Mouse (Mus musculus): ENCODE measurements around the gene Tsku. TPM values are rescaled to one million over a fixed set of nuclear protein-coding genes. Genes with fewer than 3 reads are reported as not detected.
A peak's percentile ranks its signal among the peaks of the same experiment; 100 is the strongest.

The Tsku gene
- polyA plus RNA-seq, 1 experiment from 2014 or later = 10.2 TPM

DNA sequence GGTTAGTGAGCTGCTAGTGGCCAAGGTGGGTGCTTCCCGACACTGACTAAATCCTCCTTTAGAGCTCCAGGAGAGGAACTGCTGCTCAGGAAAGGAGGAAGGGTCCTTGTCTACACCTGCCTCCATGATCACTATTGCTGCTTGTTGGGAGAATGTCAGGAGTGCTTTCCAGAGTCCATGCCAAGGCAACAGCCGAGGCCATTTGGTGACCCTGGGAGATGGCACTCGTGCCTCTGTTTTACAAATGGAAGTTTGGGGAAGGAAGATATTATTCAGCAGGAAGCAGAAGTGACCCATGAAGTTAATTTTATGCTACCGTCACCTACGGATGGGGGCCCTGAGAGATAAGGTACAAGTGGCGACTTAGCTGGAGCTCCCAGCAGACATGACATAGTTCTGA lies 21.7 kb upstream of the Tsku start:
- Histone ChIP-seq H3K9me3 (no peaks in the 10 kb centered on the region), H3K36me3 (no peaks in the 10 kb centered on the region), H3K27me3 (ENCODE audit: insufficient read depth, poor library complexity, severe bottlenecking) (0 out of 2 replicates have a peak, but pooled peaks cover 4% of the 10 kb centered on the region), H3K4me3 (no peak overlapping the region), H3K4me1 (replicated peaks) (peaks cover 17% of the 10 kb centered on the region), H3K27ac (0 out of 2 replicates have a peak overlapping the region, but pooled peaks have one; percentile 2)
- DNase-seq (ENCODE audit: low spot score) = no peak
- 89% methylated on average over 6 of the region's 6 CpGs for WGBS

DNA sequence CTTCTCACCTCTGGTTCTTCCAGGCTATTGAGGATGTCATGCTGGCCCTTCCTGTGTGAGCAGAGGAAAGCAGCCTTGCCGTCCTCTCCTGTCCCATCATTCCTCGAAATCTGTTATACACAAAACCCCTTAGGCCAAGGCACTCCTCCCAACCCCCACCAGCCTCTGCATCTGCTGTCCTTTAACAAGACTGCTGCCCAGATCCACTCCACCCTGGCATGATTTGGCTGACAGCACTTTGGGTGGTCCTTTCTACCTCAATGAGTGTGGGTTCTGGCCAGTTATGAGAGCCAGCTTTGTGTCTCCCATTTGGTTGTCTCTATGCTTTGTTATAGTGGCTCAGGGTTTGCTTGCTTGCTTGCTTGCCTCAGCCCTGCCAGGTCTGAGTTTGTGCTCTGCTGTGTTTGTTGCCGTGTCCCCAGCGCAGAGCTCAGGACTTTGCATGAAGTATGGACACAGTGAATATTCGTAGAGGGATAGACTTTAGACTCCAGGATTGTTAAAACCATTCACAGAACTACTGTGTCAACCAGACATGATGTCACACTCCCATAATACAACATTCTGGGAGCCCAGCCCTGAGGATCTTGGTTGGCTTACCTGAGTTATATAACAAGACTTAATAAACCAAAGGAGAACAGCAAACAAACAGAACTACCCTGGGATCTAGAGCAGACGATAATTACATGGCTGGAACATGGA lies 19.2 kb upstream of the Tsku start:
- Histone ChIP-seq H3K4me1 (replicated peaks) (peaks cover 17% of the 10 kb centered on the region), H3K27ac (peak overlapping the region; percentile 1; the same call in 1 of the 2 replicates), H3K27me3 (ENCODE audit: insufficient read depth, poor library complexity, severe bottlenecking) (0 out of 2 replicates have a peak, but pooled peaks cover 4% of the 10 kb centered on the region), H3K36me3 (no peaks in the 10 kb centered on the region), H3K9me3 (no peaks in the 10 kb centered on the region), H3K4me3 (no peak overlapping the region)
- DNase-seq (ENCODE audit: low spot score) = no peak
- 72% methylated on average over 6 of the region's 6 CpGs for WGBS

DNA sequence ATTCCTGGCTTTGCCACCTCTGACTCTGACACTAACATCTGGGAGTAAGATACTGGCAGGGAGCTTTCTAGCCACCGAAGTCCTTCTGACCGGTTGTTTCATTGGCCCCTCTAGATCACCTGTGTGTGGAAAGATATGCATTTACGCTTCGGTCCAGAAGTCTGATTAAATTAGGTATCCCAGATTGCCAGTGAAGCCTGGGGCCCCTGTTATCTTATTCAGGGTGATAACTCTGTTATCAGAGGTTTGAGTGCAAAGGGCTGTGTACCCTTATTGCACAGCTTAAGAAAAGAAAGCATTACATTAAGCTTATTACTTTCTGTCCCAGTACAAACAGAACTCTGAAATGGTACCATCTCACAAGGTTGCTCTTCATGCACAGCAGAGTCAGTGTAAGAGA lies 18.1 kb upstream of the Tsku start:
- DNase-seq (ENCODE audit: low spot score) = no peak
- H3K4me1 ChIP-seq (replicated peaks) = peaks cover 17% of the 10 kb centered on the region
- H3K27me3 ChIP-seq (ENCODE audit: insufficient read depth, poor library complexity, severe bottlenecking) = 0 out of 2 replicates have a peak, but pooled peaks cover 4% of the 10 kb centered on the region
- H3K27ac ChIP-seq = no peak overlapping the region
- 93% methylated on average over 4 of the region's 4 CpGs for WGBS
- H3K9me3 ChIP-seq = no peaks in the 10 kb centered on the region
- H3K36me3 ChIP-seq = no peaks in the 10 kb centered on the region
- H3K4me3 ChIP-seq = no peak overlapping the region

DNA sequence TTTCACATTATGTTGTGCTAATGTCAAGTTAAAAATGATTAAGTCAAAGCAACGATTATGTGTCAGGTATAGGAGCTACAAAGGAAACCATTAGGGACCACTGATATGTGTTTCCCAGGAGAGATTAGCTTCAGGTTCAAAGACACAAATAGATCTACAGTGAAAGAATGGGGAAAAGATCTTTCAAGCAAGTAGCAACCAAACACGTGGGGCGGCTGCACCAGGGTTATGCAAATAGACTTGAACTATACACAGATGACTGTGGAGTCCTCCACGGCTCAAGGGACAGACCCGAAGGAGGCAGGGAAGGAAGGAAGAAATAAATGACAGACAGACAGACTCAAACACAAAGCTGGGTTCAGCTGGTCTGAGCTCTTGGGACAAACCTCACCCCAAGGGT lies 16.1 kb upstream of the Tsku start:
- WGBS = 73% methylated on average over 5 of the region's 5 CpGs

DNA sequence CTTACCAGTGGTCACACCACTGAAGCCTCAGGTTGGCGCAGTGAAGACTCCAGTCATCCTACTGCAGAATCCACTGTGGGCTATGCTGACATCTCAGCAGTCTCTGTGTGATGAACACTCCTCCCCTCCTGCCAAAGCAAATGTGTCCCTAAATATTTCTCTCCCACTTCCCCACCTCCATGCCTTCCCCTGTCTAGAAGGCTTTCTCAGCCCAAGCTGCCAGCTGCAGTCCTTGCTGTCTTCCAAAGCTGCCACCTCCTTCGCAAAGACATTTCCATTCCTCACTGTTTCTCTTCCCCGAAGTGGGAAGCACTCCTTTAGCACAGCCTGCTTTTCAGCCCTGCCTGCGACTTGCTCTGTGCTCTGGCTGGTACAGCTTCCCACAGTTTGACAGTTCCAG lies 10.0 kb upstream of the Tsku start:
- no peaks in the 10 kb centered on the region for H3K9me3 ChIP-seq
- H3K4me3 ChIP-seq = no peak overlapping the region
- no peaks in the 10 kb centered on the region for H3K36me3 ChIP-seq
- peaks cover 12% of the 10 kb centered on the region; the same call in 1 of the 2 replicates for H3K4me1 ChIP-seq (replicated peaks)
- H3K27ac ChIP-seq = no peak overlapping the region
- 35% methylated on average over 4 of the region's 4 CpGs for WGBS
- DNase-seq (ENCODE audit: low spot score) = no peak
- peaks cover 4% of the 10 kb centered on the region; the same call in 1 of the 2 replicates for H3K27me3 ChIP-seq (ENCODE audit: insufficient read depth, poor library complexity, severe bottlenecking)

More for the DNA sequence above, 16.1 kb upstream of the Tsku start:
- H3K27me3 ChIP-seq (ENCODE audit: insufficient read depth, poor library complexity, severe bottlenecking) = 0 out of 2 replicates have a peak, but pooled peaks cover 4% of the 10 kb centered on the region
- H3K27ac ChIP-seq = no peak overlapping the region
- H3K4me3 ChIP-seq = no peak overlapping the region
- H3K4me1 ChIP-seq (replicated peaks) = peaks cover 6% of the 10 kb centered on the region
- no peak for DNase-seq (ENCODE audit: low spot score)
- H3K9me3 ChIP-seq = no peaks in the 10 kb centered on the region
- no peaks in the 10 kb centered on the region for H3K36me3 ChIP-seq

DNA sequence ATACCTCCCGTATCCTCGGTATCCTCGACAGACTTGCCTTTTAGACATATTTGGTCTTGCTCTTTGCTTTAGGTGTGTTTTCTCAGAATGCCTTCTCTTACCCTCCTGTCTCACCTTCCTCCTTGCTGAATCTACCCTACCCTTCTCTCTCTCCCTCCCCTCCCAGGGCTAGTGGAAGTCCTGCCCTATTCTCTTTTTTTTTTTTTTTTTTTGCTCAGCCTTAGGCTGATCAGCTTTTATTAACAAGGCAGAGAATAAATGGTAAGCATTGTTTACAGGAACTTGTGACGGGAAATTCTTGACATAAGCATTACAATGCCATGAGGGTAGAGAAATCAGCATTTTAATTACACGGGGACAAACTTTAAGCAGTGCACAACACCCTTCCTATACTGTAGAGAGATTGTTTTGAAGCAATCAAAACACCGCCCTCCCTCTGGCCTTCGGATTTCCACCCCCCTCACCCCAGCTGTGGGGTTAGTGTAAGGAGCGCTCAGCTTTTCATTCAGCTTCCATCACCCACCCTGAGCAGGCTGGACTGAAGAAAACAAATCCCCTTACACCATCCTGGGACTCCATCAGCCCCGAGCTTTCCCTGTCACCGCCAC lies 8.7 kb upstream of the Tsku start:
- Histone ChIP-seq H3K27me3 (ENCODE audit: insufficient read depth, poor library complexity, severe bottlenecking) (peaks cover 4% of the 10 kb centered on the region; the same call in 1 of the 2 replicates), H3K27ac (no peak overlapping the region), H3K9me3 (no peaks in the 10 kb centered on the region), H3K4me1 (replicated peaks) (peaks cover 12% of the 10 kb centered on the region; the same call in 1 of the 2 replicates), H3K36me3 (no peaks in the 10 kb centered on the region), H3K4me3 (no peak overlapping the region)
- WGBS = 53% methylated on average over 10 of the region's 10 CpGs
- no peak for DNase-seq (ENCODE audit: low spot score)

DNA sequence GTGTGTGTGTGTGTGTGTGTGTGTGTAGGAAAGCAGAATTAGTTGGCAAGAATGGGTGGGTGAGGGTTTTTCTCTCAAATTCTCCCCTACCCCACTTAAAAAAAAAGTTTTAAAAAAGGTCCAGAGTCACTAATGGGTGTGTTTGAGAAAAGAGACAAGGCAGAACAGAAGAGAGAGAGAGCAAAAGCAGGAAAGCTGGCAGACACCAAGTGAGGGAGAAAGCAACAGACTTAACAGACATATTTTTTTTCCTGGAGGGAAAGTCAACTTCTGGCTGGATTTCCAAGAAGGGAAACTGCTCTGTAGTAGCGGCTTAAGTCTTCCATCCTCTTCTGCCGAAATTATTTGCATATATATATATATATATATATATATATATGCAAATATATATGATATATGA lies 534 bp upstream of the Tsku start:
- Histone ChIP-seq H3K27me3 (ENCODE audit: insufficient read depth, poor library complexity, severe bottlenecking) (0 out of 2 replicates have a peak, but pooled peaks cover 3% of the 10 kb centered on the region), H3K4me3 (peak overlapping the region; percentile 86), H3K36me3 (no peaks in the 10 kb centered on the region), H3K9me3 (no peaks in the 10 kb centered on the region), H3K4me1 (replicated peaks) (peaks cover 50% of the 10 kb centered on the region), H3K27ac (peak overlapping the region; percentile 95)
- DNase-seq (ENCODE audit: low spot score) = no peak
- 57% methylated on average over 2 of the region's 2 CpGs for WGBS

DNA sequence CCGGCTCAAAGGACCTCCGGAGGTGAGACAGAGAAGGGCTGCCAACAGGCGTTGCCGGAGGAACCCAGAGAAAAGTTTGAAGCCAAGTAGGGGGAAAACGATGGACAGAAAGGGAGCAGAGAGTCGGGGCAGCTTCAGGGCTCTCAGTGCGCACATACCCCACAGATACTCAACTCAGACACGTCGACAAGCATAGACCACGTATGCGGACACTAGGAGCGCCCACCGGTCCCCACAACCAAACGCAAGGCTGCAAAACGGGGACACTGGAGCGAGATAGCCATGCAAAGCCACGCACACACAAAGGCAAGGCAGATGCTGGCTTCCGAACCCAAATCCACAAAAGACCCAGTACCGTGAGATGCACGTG lies 522 bp downstream of the Tsku start:
- H3K4me3 ChIP-seq = peak overlapping the region; percentile 86
- H3K27ac ChIP-seq = peak overlapping the region; percentile 95
- H3K9me3 ChIP-seq = no peaks in the 10 kb centered on the region
- H3K27me3 ChIP-seq (ENCODE audit: insufficient read depth, poor library complexity, severe bottlenecking) = 0 out of 2 replicates have a peak, but pooled peaks cover 3% of the 10 kb centered on the region
- H3K4me1 ChIP-seq (replicated peaks) = peaks cover 60% of the 10 kb centered on the region
- WGBS = 0% methylated on average over 20 of the region's 20 CpGs
- DNase-seq (ENCODE audit: low spot score) = no peak
- H3K36me3 ChIP-seq = no peaks in the 10 kb centered on the region

DNA sequence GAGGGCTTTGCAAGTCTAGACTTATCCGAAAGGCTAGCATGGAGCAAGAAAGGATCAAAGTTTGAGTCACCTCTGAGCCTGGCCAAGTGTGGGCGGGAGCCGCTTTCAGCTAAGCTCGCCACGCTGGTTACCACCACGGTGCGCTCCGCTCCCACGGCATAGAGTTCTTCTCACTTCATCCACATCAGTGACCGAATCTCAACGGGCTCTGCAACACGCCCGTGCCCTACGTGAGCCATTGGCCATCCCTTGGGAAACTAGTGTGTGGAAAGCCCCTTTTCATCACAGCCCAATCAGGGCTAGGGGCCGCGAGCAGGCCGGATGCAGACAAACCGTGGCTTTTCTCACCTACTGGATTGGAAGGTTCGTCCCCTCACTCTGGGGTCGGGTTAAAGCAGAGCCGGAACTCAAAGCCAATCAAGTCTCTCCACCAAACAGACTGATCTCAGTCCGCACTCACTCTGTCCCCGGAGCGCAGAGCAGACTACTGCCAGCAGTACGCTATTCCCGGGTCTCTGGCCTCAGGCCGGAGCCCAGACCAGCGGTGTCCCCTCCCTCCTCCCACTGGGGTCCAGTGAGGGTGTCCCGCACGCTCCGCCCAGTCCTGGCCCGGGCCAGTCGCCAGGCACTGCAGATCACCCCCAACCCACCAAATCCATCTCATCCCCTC lies 1.0 kb downstream of the Tsku start:
- no peaks in the 10 kb centered on the region for H3K9me3 ChIP-seq
- H3K4me1 ChIP-seq (replicated peaks) = peaks cover 65% of the 10 kb centered on the region
- H3K4me3 ChIP-seq = peak overlapping the region; percentile 86
- H3K27me3 ChIP-seq (ENCODE audit: insufficient read depth, poor library complexity, severe bottlenecking) = 0 out of 2 replicates have a peak, but pooled peaks cover 3% of the 10 kb centered on the region
- peak; percentile 86 for DNase-seq (ENCODE audit: low spot score)
- H3K27ac ChIP-seq = peak overlapping the region; percentile 95
- no peaks in the 10 kb centered on the region for H3K36me3 ChIP-seq
- WGBS = under 1% methylated on average over 33 of the region's 33 CpGs

DNA sequence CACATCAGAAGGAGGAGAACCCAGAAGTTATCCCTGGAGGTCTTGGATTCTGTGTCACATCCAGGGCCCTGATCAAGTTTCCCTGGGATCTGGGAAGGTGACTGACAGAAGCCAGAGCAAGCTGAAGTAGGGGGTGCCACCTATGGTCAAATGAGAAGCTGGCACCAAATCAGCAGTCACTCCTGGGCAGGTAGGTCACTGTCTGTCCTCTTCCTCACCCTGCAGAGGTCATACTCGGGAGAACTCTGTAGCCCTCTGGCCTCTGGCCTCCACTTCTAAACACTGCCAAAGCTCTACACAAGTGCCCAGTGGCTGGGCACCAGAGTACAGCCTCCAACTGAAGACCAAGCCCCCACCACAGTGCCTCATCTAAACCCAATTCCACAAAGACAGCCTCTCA lies 3.1 kb downstream of the Tsku start:
- Histone ChIP-seq H3K27me3 (ENCODE audit: insufficient read depth, poor library complexity, severe bottlenecking) (0 out of 2 replicates have a peak, but pooled peaks cover 3% of the 10 kb centered on the region), H3K27ac (no peak overlapping the region), H3K4me3 (no peak overlapping the region), H3K9me3 (no peaks in the 10 kb centered on the region), H3K4me1 (replicated peaks) (peaks cover 84% of the 10 kb centered on the region), H3K36me3 (peaks cover 4% of the 10 kb centered on the region)
- DNase-seq (ENCODE audit: low spot score) = no peak
- 73% methylated on average over 1 of the region's 1 CpGs for WGBS

DNA sequence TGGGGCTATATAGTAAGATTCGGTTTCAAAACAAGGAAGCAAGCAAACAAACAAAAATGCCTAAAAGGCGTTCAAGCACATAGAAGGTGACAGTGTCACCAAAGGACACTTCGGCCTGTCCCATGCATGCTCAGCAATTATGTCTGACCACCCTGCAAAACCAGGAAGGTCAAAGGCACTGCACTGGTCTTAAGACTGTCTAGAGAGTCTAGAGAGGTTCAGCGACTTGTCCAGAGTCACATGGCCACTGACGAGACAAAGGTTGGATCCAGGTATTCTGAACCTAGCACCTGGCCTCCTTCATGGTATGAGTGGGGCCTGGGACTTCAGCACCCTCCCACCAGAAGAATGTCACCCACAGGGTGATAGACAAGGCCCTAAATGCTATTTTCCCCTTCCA lies 3.8 kb downstream of the Tsku start:
- 81% methylated on average over 5 of the region's 5 CpGs for WGBS
- Histone ChIP-seq H3K9me3 (no peaks in the 10 kb centered on the region), H3K27ac (0 out of 2 replicates have a peak overlapping the region, but pooled peaks have one; percentile 6), H3K4me3 (no peak overlapping the region), H3K36me3 (peaks cover 11% of the 10 kb centered on the region), H3K4me1 (replicated peaks) (peaks cover 80% of the 10 kb centered on the region), H3K27me3 (ENCODE audit: insufficient read depth, poor library complexity, severe bottlenecking) (0 out of 2 replicates have a peak, but pooled peaks cover 3% of the 10 kb centered on the region)
- no peak for DNase-seq (ENCODE audit: low spot score)

DNA sequence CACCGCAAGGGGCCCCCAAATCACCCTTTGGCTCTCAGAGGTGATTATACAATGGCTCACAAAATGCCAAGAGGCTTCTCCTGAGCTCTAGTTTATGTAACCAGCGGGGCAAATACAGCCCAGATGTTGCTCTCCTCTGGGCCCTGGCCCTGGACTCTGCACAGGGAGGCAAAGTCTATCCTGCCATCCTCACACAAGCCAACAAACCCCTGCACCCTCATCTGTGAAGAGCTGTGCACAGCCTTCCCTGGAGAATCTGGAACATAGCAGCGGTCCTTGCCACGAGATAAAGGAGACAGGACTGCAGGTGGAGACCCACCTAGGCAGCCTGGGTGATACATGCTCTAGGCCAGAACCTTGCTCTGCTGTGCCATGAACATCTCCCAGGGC lies 6.2 kb downstream of the Tsku start:
- H3K36me3 ChIP-seq = peaks cover 34% of the 10 kb centered on the region
- no peak for DNase-seq (ENCODE audit: low spot score)
- peak overlapping the region; percentile 73 for H3K27ac ChIP-seq
- H3K27me3 ChIP-seq (ENCODE audit: insufficient read depth, poor library complexity, severe bottlenecking) = 0 out of 2 replicates have a peak, but pooled peaks cover 3% of the 10 kb centered on the region
- WGBS = 53% methylated on average over 4 of the region's 4 CpGs
- H3K4me3 ChIP-seq = 0 out of 2 replicates have a peak overlapping the region, but pooled peaks have one; percentile 3
- H3K9me3 ChIP-seq = no peaks in the 10 kb centered on the region
- H3K4me1 ChIP-seq (replicated peaks) = peaks cover 72% of the 10 kb centered on the region

Measured in hindbrain, embryonic 10.5 days (tissue).